Mouse (Mus musculus) ES-E14 (cell line): ENCODE data around the gene Tmem59. TPM values are rescaled to one million over a fixed set of nuclear protein-coding genes. Genes with fewer than 3 reads are reported as not detected.

Experiments used
- DNase-seq: peaks from one replicate; pipeline ENCODE4 v3.0.0-alpha.2; 2013; ENCODE audit warnings: low read depth, low spot score
- H3K27ac ChIP-seq: 2 replicates; pipeline ENCODE4 v1.5.1; 2012; ENCODE audit warnings: low read depth, mild to moderate bottlenecking, low read length, moderate library complexity, mixed read lengths; ENCODE audit not compliant: poor library complexity, insufficient read depth, severe bottlenecking
- H3K36me3 ChIP-seq: 2 replicates; pipeline ENCODE4 v1.6.1; 2012; ENCODE audit warnings: mild to moderate bottlenecking, low read length, moderate library complexity, mixed read lengths; ENCODE audit not compliant: control insufficient read depth, poor library complexity, insufficient read depth, severe bottlenecking
- H3K4me1 ChIP-seq, 2 experiments: fragments of 150-350 bp in 1 of 2; sonication (generic) in 1 of 2; 2 replicates each; pipeline ENCODE4 v1.6.1; 2012; ENCODE audit warnings: low read length in 2 of 2, mild to moderate bottlenecking in 1 of 2, mixed read lengths in 1 of 2; ENCODE audit not compliant: control insufficient read depth in 2 of 2, insufficient read depth in 2 of 2, poor library complexity in 1 of 2
- H3K4me3 ChIP-seq, 2 experiments: fragments of 150-350 bp in 1 of 2; sonication (generic) in 1 of 2; 2 replicates each; pipeline ENCODE4 v1.5.1; 2012; ENCODE audit warnings: low read length in 2 of 2, low read depth in 1 of 2, mild to moderate bottlenecking in 1 of 2, mixed read lengths in 1 of 2; ENCODE audit not compliant: insufficient read depth in 1 of 2, poor library complexity in 1 of 2, severe bottlenecking in 1 of 2
- H3K9ac ChIP-seq: 2 replicates; pipeline ENCODE4 v1.6.1; 2012; ENCODE audit warnings: low read depth, mild to moderate bottlenecking, low read length, mixed read lengths; ENCODE audit not compliant: poor library complexity, insufficient read depth, severe bottlenecking
- H3K9me3 ChIP-seq: fragments of 150-350 bp; sonication (generic); 2 replicates; pipeline ENCODE4 v1.6.1; 2012; ENCODE audit warnings: low read depth, mild to moderate bottlenecking, low read length; ENCODE audit not compliant: control insufficient read depth, insufficient read depth
- CHD2 ChIP-seq: IDR thresholded peaks from 2 replicates; pipeline ENCODE4 v1.6.1; 2014; ENCODE audit warnings: mild to moderate bottlenecking, low read depth, low read length, inconsistent platforms
- HCFC1 ChIP-seq: IDR thresholded peaks from 2 replicates; pipeline ENCODE4 v1.6.1; 2012; ENCODE audit warnings: low read length, inconsistent platforms, borderline replicate concordance; ENCODE audit not compliant: insufficient read depth
- MAFK ChIP-seq: IDR thresholded peaks from 2 replicates; pipeline ENCODE4 v1.6.1; 2014; ENCODE audit warnings: mild to moderate bottlenecking, low read depth, low read length, inconsistent platforms; ENCODE audit not compliant: insufficient read depth
- ZC3H11A ChIP-seq: IDR thresholded peaks from 2 replicates; pipeline ENCODE4 v1.6.1; 2012; ENCODE audit warnings: low read depth, mild to moderate bottlenecking, inconsistent platforms, low read length, borderline replicate concordance
- ZNF384 ChIP-seq: IDR thresholded peaks from 2 replicates; pipeline ENCODE4 v1.6.1; 2012; ENCODE audit warnings: low read depth, low read length, inconsistent platforms
- in situ Hi-C, 2 experiments: fragments of 600-800 bp; cut with MboI; formaldehyde crosslinking; loops; one replicate each; pipeline ENCODE4 v1.15.1; 2025; ENCODE audit warnings: low sequenced_read_pairs in 2 of 2, inconsistent platforms in 1 of 2; ENCODE audit not compliant: unreplicated experiment in 2 of 2
- total RNA-seq: library from RNA; depleted of rRNA; stranded (reverse); fragments of 300-350 nt; gene quantifications from 2 replicates; pipeline ENCODE4 v1.2.3, GENCODE M21; 2012; rRNA removed

Tmem59 gene
- total RNA-seq, result 249 and 298 TPM in 2 replicates

GRCm38 (mm10) chr4:107178182-107178829 lies at the start of gene Tmem59:
Gene Tmem59, plus strand, starts transcription at chr4:107178399.
- Histone ChIP-seq H3K4me1 (peaks cover 4 to 8% of the 10 kb centered on the region in 2 experiments; a peak in 3 of 4 replicates), H3K9me3 (no peaks in the 10 kb centered on the region), H3K36me3 (no peaks in the 10 kb centered on the region), H3K4me3 (peak within 1 kb of the TSS; percentile 76 to 100), H3K9ac (peak within 1 kb of the TSS; percentile 89), H3K27ac (peak within 1 kb of the TSS; percentile 91)
- DNase-seq, result peak; percentile 95
- in situ Hi-C loops, result no loop called here
- TF ChIP-seq ZNF384 (no peak), MAFK (no peak), HCFC1 (peak; percentile 90)

- no peak overlapping the region for H3K9ac ChIP-seq
- no peak overlapping the region for H3K27ac ChIP-seq
- no peaks in the 10 kb centered on the region for H3K36me3 ChIP-seq
- DNase-seq, result no peak
- in situ Hi-C loops, result no loop called here
- H3K4me3 ChIP-seq, result no peak overlapping the region
- TF ChIP-seq MAFK (no peak), ZC3H11A (no peak), ZNF384 (no peak), HCFC1 (no peak), CHD2 (no peak)
- H3K4me1 ChIP-seq, result peaks cover 0 to 9% of the 10 kb centered on the region in 2 experiments; a peak in 2 of 4 replicates
- H3K9me3 ChIP-seq, result no peaks in the 10 kb centered on the region
These were observed 48.8 kb upstream of the Tmem59 start for GRCm38 (mm10) chr4:107129373-107129772.

GRCm38 (mm10) chr4:107130534-107130933 lies 47.7 kb upstream of the Tmem59 start:
- TF ChIP-seq ZNF384 (no peak), HCFC1 (no peak), ZC3H11A (no peak), MAFK (no peak), CHD2 (no peak)
- H3K27ac ChIP-seq, result no peak overlapping the region
- no peaks in the 10 kb centered on the region for H3K9me3 ChIP-seq
- no peak for DNase-seq
- H3K4me3 ChIP-seq, result no peak overlapping the region
- H3K9ac ChIP-seq, result no peak overlapping the region
- in situ Hi-C loops, result no loop called here
- no peaks in the 10 kb centered on the region for H3K36me3 ChIP-seq
- H3K4me1 ChIP-seq, result peaks cover 0 to 9% of the 10 kb centered on the region in 2 experiments; a peak in 2 of 4 replicates

GRCm38 (mm10) chr4:107134891-107135290 lies 43.3 kb upstream of the Tmem59 start:
- no peak overlapping the region for H3K4me3 ChIP-seq
- DNase-seq, result no peak
- TF ChIP-seq ZNF384, result peak; percentile 63; the same call in 1 of the 2 replicates
- TF ChIP-seq ZC3H11A, result no peak
- in situ Hi-C loops, result no loop called here
- peaks cover 0 to 9% of the 10 kb centered on the region in 2 experiments; a peak in 2 of 4 replicates for H3K4me1 ChIP-seq
- H3K9ac ChIP-seq, result no peak overlapping the region
- no peaks in the 10 kb centered on the region for H3K36me3 ChIP-seq
- H3K27ac ChIP-seq, result no peak overlapping the region
- no peaks in the 10 kb centered on the region for H3K9me3 ChIP-seq

- Histone ChIP-seq H3K27ac (no peak overlapping the region), H3K9ac (no peak overlapping the region), H3K4me3 (no peak overlapping the region), H3K9me3 (no peaks in the 10 kb centered on the region), H3K4me1 (peaks cover 0 to 6% of the 10 kb centered on the region in 2 experiments; a peak in 1 of 4 replicates), H3K36me3 (no peaks in the 10 kb centered on the region)
- DNase-seq, result no peak
- TF ChIP-seq ZC3H11A (no peak), CHD2 (no peak), ZNF384 (no peak), MAFK (no peak), HCFC1 (no peak)
- in situ Hi-C loops, result no loop called here
These were observed 42.5 kb upstream of the Tmem59 start for GRCm38 (mm10) chr4:107135663-107136062.
